9 mouse cellular contexts compared by ENCODE assay signal in the genomic region with DNA sequence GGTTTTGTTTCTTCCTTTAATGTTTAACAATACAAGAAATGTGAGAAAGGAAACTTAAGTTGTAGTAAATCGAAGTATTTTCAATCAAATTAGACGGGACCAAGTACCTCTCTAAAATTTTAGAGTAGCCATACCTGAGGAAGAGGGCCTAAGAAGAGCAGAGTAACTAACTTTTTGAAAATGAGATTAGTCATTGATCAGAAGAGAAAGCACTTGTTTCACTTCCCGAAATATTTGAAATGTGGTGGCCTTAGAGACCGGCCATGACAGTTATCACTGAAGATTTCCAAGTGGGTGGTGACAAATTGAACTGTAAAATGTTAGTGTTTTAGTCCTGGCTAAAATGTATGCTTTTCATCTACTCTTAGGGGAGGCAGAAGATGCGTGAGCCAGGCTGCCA. TPM values are rescaled to one million over a fixed set of nuclear protein-coding genes. Genes with fewer than 3 reads are reported as not detected.
A peak's percentile ranks its signal among the peaks of the same experiment; 100 is the strongest.
DNase-seq lines count a peak whose midpoint lies in the region; ATAC-seq and TF ChIP-seq lines count a peak whose summit lies in the region.
"Had no signal": no experiment of that assay in that cellular context is flagged by ENCODE, and none has a peak within 500 bp of the region (broad histone marks: within the 10 kb centered on the region; RNA-seq: fewer than 3 reads in every experiment).

No protein-coding gene starts in this region.

- TF ChIP-seq CTCF in kidney, postnatal 0 days (IDR thresholded peaks at IDR 0.05; ENCODE audit: low read depth), result no peak

- H3K4me3 ChIP-seq in kidney, postnatal 0 days (replicated peaks; ENCODE audit: low read depth, low read length), result peak overlapping the region; percentile 24; the same call in 1 of the 2 replicates
- H3K4me3 ChIP-seq in forebrain, embryonic 14.5 days (ENCODE audit: low read depth, low read length), result no peak overlapping the region
- peak overlapping the region; percentile 32; the same call in 1 of the 2 replicates for H3K4me3 ChIP-seq in limb, embryonic 15.5 days
- H3K4me3 ChIP-seq in neural tube, embryonic 15.5 days (replicated peaks), result no peak overlapping the region

- 58% methylated on average over 5 of the region's 5 CpGs for WGBS in kidney, postnatal 0 days
- WGBS in forebrain, embryonic 14.5 days, result 53% methylated on average over 5 of the region's 5 CpGs
- 56% methylated on average over 5 of the region's 5 CpGs for WGBS in limb, embryonic 15.5 days
- 50% methylated on average over 5 of the region's 5 CpGs for WGBS in neural tube, embryonic 15.5 days

- peak overlapping the region; percentile 56 for H3K4me2 ChIP-seq in kidney, postnatal 0 days (ENCODE audit: low read length)
- H3K4me2 ChIP-seq in forebrain, embryonic 14.5 days (ENCODE audit: low read length), result peak overlapping the region; percentile 51
- H3K4me2 ChIP-seq in limb, embryonic 15.5 days, result peak overlapping the region; percentile 49
- H3K4me2 ChIP-seq in neural tube, embryonic 15.5 days, result peak overlapping the region; percentile 50

- no peak for DNase-seq in kidney, postnatal 0 days (ENCODE audit: low spot score)
- DNase-seq in kidney, postnatal 36 days, result no peak
- DNase-seq in forebrain, embryonic 14.5 days (ENCODE audit: low spot score), result no peak
- DNase-seq in layer of hippocampus, postnatal 10 days (ENCODE audit: low spot score in 2 of 2), result no peak
- DNase-seq in right cerebral cortex, adult 2 months (ENCODE audit: low spot score in 2 of 2), result no peak
- DNase-seq in adrenal gland, postnatal 36 days, result no peak
- DNase-seq: lung, adult 18-20 months had no signal

- H3K36me3 ChIP-seq in kidney, postnatal 0 days (ENCODE audit: insufficient read depth, low read length), result 0 out of 2 replicates have a peak, but pooled peaks cover under 1% of the 10 kb centered on the region
- H3K36me3 ChIP-seq in forebrain, embryonic 14.5 days (ENCODE audit: control insufficient read depth, insufficient read depth, low read length), result no peaks in the 10 kb centered on the region
- no peaks in the 10 kb centered on the region for H3K36me3 ChIP-seq in limb, embryonic 15.5 days
- H3K36me3 ChIP-seq in neural tube, embryonic 15.5 days, result no peaks in the 10 kb centered on the region

- H3K9ac ChIP-seq in kidney, postnatal 0 days (ENCODE audit: low read depth, low read length), result peak overlapping the region; percentile 49; the same call in 1 of the 2 replicates
- H3K9ac ChIP-seq in forebrain, embryonic 14.5 days (ENCODE audit: low read length), result no peak overlapping the region; the same call in 1 of the 2 replicates
- H3K9ac ChIP-seq in limb, embryonic 15.5 days, result no peak overlapping the region
- no peak overlapping the region for H3K9ac ChIP-seq in neural tube, embryonic 15.5 days (replicated peaks)

- peak overlapping the region; percentile 89 for H3K27ac ChIP-seq in kidney, postnatal 0 days
- H3K27ac ChIP-seq in forebrain, embryonic 14.5 days (ENCODE audit: low read depth, low read length), result no peak overlapping the region
- peak overlapping the region; percentile 65; the same call in 1 of the 2 replicates for H3K27ac ChIP-seq in limb, embryonic 15.5 days
- no peak overlapping the region for H3K27ac ChIP-seq in neural tube, embryonic 15.5 days (replicated peaks)

- H3K9me3 ChIP-seq in kidney, postnatal 0 days (replicated peaks; ENCODE audit: low read length), result no peaks in the 10 kb centered on the region
- no peaks in the 10 kb centered on the region for H3K9me3 ChIP-seq in forebrain, embryonic 14.5 days (replicated peaks; ENCODE audit: control insufficient read depth, low read length)
- no peaks in the 10 kb centered on the region for H3K9me3 ChIP-seq in limb, embryonic 15.5 days
- no peaks in the 10 kb centered on the region for H3K9me3 ChIP-seq in neural tube, embryonic 15.5 days (replicated peaks)

- no peak for ATAC-seq in kidney, postnatal 0 days (replicated peaks; ENCODE audit: low FRiP score, low read depth)
- ATAC-seq in forebrain, embryonic 14.5 days, result no peak
- no peak for ATAC-seq in limb, embryonic 15.5 days (ENCODE audit: insufficient number of reproducible peaks, low FRiP score, low TSS enrichment, low read depth)
- ATAC-seq in neural tube, embryonic 15.5 days (ENCODE audit: low FRiP score), result no peak

- H3K4me1 ChIP-seq in kidney, postnatal 0 days (replicated peaks; ENCODE audit: insufficient read depth, low read length), result peaks cover 4% of the 10 kb centered on the region
- H3K4me1 ChIP-seq in forebrain, embryonic 14.5 days (ENCODE audit: control insufficient read depth, insufficient read depth, low read length), result peaks cover 16% of the 10 kb centered on the region
- peaks cover 15% of the 10 kb centered on the region; the same call in 1 of the 2 replicates for H3K4me1 ChIP-seq in limb, embryonic 15.5 days
- H3K4me1 ChIP-seq in neural tube, embryonic 15.5 days, result peaks cover 15% of the 10 kb centered on the region

- H3K27me3 ChIP-seq in kidney, postnatal 0 days (ENCODE audit: insufficient read depth, low read length), result no peaks in the 10 kb centered on the region
- H3K27me3 ChIP-seq in forebrain, embryonic 14.5 days (replicated peaks; ENCODE audit: control insufficient read depth, insufficient read depth, low read length), result no peaks in the 10 kb centered on the region
- H3K27me3 ChIP-seq in limb, embryonic 15.5 days, result no peaks in the 10 kb centered on the region
- H3K27me3 ChIP-seq in neural tube, embryonic 15.5 days (replicated peaks), result no peaks in the 10 kb centered on the region

RNA-seq across cellular contexts. Expression of gene Dusp6, which starts 59.9 kb away (rescaled TPM):
- 70.2 and 73.4 TPM in 2 replicates for polyA plus RNA-seq in kidney, postnatal 0 days (2015; fragmentation: Nextera tagmentation; extraction: Ambion mirVana)
- 34.1 and 40.1 TPM in 2 replicates for polyA plus RNA-seq in forebrain, embryonic 14.5 days (2014; fragmentation: Nextera tagmentation; extraction: Ambion mirVana)
- polyA plus RNA-seq in limb, embryonic 15.5 days (2015; fragmentation: Nextera tagmentation; extraction: Ambion mirVana), result 66.8 and 71.9 TPM in 2 replicates
- polyA plus RNA-seq in neural tube, embryonic 15.5 days (2015; fragmentation: Nextera tagmentation; extraction: Ambion mirVana), result 28.2 and 31.5 TPM in 2 replicates
- total RNA-seq in layer of hippocampus, postnatal 10 days (2021), result 10 to 100 TPM; 64.8 to 78.4 TPM
- total RNA-seq in adrenal gland, postnatal 36 days (2021), result 100 to 1,000 TPM in 1 of 2 experiments, 10 to 100 TPM in 1; 77.1 to 100 TPM

Comparison
In these comparisons a context has a peak if more than half of its experiments do, and no peak if none do; other contexts are left out.
1. H3K27ac ChIP-seq: peak in kidney, postnatal 0 days (single experiment) and limb, embryonic 15.5 days (single experiment); none in forebrain, embryonic 14.5 days (single experiment) and neural tube, embryonic 15.5 days (single experiment).
2. H3K4me3 ChIP-seq: peak in kidney, postnatal 0 days (single experiment) and limb, embryonic 15.5 days (single experiment); none in forebrain, embryonic 14.5 days (single experiment) and neural tube, embryonic 15.5 days (single experiment).
3. Peak in every context shown above with its lines, with median percentiles within 50 percentile points of each other: H3K4me2 ChIP-seq.